Mouse (Mus musculus) kidney, postnatal 36 days (tissue): ENCODE measurements around the gene Pip4k2c.
A peak's percentile ranks its signal among the peaks of the same experiment; 100 is the strongest.
"Not testable (repeated sequence)": the region's sequence is repeated elsewhere in the genome, so short reads cannot be mapped to it uniquely, and the experiment has no call there.

ENCODE experiments used
- DNase-seq, 2 experiments: peaks; one replicate each; pipeline ENCODE4 v3.0.0; 2021 to 2022; ENCODE audit warnings: mixed read lengths in 2 of 2

The Pip4k2c gene

DNA sequence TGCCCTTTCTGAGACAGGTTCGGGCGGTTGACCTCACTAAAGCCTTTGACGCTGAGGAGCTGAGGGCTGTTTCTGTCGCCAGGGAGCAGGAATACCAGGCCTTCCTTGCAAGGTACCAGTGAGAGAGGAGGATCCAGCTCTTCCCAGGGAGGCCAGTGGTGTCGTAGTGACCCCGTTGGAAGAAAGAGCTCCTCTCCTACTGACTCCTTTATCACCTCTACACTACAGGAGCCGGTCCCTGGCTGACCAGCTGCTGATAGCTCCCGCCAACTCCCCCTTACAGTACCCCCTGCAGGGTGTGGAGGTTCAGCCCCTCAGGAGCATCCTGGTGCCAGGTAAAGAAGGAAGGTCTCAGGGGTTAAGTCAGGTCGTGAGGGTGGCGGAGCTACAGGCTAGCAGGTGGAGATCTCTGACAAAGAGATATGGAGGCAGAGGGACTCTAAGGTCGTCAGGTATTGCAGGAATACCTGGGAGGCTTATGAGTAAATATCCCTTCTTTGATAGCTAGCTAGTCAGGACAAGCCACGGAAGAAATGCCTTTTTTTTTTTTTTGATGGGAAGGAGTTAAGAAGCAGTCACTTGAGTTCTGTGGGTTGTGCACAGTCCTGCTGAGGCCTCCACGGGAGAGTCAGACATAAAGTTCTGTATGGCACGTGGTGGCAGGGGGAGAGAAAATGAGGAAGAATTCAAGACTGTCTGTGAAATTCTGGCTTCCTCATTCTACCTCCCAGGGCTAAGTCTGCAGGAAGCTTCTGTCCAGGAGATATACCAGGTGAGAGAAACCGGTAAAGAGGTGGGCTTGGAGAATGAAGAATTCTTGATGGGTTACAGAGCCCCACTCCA, 44.4 kb downstream of the Pip4k2c start:
- no peak for DNase-seq

DNA sequence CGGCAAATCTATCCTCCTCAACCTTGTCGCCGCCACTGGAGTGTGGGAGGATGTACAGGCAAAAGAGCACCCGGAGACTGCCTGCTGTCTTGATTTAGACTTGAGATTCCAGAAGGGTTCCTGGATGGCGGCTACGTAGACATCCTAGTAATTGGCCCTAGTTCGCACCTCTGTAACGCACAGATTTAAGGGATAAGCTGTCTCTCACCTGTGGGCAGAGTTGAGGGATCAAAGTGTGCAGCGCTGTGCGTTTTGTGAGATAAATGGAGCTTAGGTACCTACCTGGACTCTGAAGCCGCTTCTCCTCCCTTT, 45.0 kb downstream of the Pip4k2c start:
- no peak for DNase-seq

DNA sequence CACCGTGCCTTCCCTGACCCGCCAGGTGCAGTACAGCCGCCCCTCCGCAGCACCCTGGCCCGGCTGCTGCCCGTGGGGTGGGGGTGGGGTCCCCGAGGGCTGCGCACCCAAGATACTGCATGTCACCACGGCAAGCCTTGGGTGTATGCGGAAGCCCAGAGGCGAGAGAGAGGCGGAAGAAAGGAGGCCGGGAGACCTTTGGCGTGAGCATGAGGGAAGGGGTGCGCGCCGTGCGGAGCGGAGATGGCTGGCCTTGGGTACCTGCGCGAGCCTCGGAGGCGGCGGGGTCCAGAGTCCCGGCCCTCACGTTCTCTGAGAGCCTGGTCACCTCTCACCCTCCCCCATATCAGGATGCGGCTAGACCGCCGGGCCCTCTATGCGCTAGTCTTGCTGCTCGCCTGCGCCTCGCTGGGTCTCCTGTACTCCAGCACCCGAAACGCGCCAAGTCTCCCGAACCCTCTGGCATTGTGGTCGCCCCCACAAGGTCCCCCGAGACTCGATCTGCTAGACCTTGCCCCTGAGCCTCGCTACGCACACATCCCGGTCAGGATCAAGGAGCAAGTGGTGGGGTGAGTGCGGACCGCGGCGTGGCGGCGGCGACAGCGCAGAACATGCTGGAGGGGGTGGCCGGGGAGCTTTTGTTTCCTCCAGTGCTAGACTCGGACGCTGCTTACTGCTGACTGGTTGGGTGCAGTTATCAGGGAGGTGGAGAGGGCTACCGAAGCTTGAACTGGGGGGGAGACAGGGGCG, 45.6 kb downstream of the Pip4k2c start:
- DNase-seq = peak in 1 of 2 experiments; percentile 49

DNA sequence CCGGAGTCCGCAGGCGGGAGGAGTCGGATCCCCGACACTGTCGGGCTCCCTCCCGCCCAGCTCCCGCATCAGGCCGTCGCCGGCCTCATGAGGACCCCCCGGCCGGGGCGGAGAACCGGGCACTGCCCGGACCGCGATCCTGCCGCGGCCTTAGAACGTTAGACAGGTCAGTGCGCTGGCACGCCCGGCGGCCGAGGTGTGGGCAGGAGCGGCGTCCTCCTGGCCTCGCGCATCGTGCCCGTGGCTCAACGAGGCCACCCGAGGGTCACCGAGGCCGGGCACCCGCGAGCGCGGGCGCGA, 46.1 kb downstream of the Pip4k2c start:
- DNase-seq = peak in 1 of 2 experiments; percentile 53

DNA sequence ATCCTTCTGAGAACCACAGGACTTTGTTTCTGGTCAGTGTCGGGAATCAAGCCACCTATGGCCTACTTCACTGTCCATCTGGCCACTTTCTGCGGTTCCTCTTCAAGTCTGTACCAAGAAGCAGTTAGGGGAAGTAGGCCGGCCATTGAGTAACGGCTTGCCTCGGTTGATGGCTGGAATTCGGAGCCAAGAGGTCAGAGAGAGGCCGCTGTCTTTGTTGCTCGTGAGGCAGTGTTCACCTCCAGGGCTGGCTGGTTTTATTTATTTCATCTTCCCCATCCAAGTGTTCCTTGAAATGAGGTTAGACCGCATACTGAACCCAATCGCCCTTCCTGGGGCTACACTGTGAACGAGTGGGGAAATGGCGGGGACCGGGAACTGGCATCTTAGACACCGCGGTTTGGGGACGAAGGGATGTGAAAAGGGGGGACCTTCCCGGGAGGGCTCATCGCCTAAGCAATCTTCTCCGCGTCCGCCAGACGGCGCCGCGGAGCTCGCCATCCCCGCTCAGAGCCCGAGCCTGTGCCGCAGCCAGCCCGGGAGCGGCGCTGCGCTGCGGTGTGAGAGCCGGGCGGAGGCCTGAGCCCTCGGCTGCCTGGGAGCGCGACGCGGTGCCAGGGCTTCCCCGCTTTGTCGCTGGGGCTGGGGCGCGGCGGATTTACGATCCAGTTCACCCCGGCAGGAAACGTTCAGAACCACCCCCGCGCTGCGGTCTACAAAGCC, 46.6 kb downstream of the Pip4k2c start, which contains the start of gene B4galnt1:
B4galnt1 (plus strand) TSS at position 595 of the 723 bp plus-strand sequence.
- peak; percentile 64 to 83 for DNase-seq

DNA sequence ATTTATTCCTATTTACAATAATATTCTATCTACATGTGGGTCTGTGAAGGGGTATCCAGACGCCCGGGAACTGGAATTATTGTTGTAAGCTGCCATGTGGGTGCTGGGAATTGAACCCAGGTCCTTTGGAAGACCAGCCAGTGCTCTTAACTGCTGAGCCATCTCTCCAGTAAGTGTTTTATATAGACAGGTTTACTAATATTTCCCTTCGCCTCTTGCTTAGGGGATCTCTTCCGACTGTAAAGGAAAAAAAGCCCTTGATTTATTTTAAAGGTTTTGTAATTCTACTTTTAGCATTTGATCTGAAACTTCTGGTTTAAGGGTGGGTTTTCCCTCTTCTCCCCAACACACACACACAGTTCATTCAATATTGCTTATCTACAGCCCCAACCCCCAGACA, 47.2 kb downstream of the Pip4k2c start:
- no peak for DNase-seq

DNA sequence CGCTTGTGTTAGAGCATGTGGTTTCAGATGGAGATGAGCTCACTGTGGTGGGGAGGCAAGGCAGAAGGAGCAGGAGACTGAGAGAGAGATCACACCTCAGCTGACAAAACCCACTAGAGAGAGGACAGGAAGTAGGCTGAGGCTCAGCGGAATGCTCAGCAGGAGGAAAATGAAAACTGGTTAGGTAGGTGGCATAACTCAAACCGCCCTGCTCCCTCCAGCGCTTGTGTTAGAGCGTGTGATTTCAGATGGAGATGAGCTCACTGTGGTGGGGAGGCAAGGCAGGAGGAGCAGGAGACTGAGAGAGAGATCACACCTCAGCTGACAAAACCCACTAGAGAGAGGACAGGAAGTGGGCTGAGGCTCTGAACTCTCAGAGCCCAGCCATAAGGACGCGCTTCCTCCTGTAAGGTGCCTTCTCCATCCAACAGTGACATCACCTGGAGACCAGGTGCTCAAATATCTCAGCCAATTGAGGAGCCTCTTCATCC, 48.6 kb downstream of the Pip4k2c start:
- DNase-seq = not testable (repeated sequence)

DNA sequence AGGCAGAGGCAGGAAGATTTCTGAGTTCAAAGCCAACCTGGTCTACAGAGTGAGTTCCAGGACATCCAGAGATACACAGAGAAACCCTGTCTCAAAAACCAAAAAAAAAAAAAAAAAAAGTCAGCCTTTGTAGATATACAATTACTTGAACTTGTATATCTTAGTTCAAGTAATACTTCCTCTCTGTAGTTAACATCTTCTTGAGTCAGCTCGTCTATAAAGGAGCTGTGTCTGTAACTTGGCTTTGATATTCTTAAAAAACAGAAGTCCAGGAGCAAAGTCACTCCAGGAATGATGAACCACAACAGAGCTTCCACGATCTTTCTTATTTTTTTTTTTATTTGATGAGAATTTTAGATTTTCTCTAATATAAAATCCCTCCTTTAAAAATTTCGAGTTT, 50.7 kb downstream of the Pip4k2c start:
- no peak for DNase-seq

DNA sequence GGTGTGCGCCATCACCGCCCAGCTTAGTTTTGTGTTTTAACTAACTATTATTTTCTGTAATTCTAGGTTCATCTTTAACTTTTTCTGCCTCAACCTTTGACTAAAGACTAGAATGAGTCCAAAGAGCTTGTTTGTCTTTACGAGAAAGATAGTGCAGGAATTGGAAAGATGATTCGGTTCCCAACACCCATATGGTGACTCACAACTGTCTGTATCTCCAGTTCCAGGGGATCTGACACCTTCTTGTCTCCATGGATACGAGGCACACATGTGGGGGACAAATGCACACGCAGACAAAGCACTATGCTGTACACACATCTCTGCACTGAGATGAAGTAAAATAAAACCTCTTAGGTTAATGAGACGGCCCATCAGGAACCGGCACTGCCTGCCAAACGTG, 51.3 kb downstream of the Pip4k2c start:
- no peak for DNase-seq

DNA sequence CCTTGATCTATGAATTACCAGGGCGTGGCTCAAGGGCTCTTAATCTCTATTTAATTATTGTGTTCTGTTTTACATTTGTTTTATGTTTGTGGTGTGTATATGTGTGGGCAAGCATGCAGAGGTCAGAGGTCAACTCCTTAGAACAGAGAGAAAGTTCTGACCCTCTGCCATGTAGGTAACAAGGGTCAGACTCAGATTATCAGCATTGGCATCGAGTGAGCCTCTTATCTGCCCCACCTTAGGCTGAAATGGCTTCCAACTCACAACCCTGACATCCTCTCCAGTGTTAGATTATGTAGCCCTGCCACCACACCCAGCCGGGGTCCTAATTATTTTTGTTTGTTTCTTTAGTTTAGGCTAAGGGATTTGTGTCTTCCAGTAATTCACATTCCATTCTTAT, 52.9 kb downstream of the Pip4k2c start:
- no peak for DNase-seq

DNA sequence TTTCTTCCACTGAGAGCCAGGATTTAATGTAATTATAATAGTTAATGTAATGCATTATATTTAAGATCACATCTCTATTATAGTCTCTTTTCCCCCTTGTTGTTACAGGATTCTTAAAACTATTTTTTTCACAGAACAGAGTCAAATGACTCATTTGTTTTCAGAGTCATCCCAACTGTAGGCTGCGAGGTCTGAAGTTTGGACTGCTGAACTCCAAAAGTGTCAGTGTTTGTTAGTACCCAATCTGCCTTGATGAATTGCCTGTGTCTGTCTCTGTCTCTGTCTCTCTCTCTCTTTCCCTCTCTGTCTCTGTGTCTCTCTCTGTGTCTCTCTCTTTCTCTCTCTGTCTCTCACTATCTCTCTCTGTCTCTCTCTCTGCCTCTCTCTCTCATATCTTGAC, 54.9 kb downstream of the Pip4k2c start:
- no peak for DNase-seq

DNA sequence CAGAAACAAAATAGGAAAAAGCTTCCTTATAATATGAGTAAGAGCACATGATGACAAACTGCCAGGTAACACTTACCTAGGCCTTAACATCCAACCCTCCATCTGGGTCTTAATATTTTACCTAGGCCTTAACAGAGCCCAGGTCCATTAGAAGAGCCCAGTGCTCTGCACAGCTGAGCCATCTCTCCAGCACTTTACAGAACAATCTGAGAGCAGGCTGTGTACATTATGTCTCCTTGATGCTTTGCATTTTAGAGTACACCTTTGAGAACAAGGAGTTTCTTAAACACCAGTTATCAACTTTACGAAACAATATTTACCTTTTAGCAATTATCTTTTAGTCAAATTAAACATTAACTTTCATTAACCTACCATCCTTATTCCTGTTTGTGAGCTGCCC, 55.3 kb downstream of the Pip4k2c start:
- DNase-seq = no peak

DNA sequence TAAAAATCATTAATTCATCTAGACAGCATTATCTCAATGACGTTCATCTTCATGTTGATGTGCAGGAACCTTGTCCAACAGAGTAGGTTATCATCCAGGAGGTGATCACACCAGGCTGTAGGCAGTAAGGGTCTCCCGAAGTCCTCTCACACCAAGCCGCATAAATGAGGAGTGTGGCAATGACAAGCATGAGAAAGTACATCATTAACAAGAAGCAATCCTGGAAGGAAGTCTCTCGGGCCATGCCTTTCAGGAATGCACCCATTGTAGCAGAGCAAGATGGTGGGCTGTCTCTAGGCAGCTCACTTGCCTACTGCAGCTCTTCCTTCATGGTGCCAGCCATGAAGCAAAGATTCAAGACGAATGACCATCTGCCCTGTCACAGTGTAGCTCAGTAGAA, 56.7 kb downstream of the Pip4k2c start:
- DNase-seq = no peak

DNA sequence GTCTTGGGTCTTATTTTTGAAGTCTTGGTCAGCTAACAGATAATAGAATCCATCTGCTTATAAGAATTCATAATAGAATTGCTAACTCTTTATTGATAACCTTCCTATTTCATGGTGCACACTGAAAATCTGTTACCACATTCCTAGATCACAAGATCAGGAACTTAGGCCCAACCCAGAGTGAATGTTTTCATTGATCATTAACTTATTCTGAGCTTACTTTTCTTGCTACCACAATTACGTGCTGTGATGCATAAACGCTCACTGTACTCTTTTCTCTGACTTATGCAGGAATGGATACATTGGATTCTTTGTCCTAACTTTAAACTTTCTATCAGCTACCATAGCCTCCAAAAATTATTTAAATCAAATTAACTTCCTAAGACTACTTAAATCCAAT, 57.1 kb downstream of the Pip4k2c start:
- no peak for DNase-seq

DNA sequence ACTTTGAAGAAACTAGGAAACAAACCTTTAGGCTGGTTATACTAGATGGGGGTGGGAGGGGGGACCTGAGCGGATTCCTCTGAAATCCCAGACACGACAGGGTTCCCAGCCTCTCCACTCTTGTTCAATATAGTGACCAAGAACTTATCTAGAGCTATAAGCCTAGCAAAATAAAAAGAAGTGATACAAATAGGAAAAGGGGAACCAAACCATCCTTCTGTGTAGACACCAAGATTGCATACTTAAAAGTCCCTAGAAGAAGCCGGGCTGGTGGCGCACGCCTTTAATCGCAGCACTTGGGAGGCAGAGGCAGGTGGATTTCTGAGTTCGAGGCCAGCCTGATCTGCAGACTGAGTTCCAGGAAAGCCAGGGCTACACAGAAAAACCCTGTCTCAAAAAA, 58.1 kb downstream of the Pip4k2c start:
- DNase-seq = no peak

DNA sequence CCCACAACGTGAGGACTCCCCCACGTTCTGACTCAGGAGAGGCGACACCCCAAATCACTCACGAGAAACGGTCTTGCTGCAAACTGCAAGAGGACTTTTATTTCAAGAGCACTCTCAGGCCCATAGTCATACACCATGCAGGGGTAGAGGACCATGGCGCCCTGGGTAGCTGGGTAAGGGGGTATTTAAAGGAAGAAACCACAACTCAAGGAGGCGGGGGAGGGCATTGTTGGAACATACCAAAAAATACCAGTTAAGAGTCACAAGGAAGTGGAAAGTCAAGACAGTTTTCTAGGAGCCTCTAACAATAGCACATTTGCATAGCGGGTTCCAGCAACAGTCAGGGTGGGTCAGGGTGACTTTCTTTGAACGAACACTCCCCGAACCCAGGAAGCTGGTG, 58.8 kb downstream of the Pip4k2c start:
- not testable (repeated sequence) for DNase-seq

DNA sequence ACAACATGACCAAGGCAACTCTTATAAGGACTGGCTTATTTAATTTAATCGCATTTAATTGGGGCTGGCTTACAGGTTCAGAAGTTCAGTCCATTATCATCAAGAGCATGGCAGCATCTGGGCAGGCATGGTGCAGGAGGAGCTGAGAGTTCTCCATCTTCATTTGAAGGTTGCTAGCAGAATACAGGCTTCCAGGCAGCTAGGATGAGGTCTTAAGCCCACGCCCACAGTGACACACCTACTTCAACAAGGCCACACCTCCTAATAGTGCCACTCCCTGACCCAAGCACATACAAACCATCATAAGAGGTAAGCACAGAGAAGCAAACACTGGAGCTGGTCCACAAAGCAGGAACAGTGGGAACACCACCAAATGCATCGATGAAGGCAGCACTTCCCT, 60.2 kb downstream of the Pip4k2c start:
- not testable (repeated sequence) for DNase-seq

DNA sequence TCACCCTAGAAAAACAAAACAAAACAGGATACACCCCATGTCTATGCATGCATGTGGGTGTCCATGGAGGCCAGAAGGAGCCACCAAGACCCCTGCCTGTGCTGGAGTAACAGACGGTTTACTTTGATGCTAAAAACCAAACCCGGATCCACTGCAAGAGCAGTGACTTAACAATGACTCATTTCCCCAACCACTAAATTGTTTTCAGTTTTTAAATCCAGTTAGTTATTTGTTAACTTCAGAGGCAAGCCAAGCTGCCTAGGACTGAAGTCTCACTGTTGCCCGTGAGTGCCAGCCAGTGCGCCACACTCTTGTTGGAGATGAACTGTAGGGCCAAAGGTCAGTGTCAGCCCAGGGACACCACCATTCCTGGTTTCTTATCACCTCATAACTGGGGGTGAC, 60.9 kb downstream of the Pip4k2c start:
- peak; percentile 76 to 85 for DNase-seq

DNA sequence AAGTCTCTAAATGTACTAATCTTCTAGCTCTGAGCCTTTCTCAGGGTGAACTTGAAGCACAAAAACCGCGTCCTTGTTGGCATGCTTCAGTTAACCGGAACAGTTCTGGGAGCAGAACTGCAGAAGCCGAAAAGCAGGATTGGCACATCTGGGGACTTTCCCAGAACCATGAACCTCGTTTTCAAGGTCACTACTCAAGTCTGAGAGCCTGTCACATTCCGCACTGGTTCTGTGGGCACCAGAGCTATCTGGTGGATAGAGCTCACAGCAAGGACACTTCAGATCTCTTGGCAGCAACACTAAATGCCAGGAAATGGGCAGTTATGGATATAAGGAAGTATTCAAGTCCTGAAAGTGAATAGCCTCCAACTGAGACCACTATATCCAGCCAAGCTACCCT, 64.2 kb downstream of the Pip4k2c start:
- peak; percentile 29 to 31 for DNase-seq
